Mouse (Mus musculus) T-helper 17 cell (primary cell): ENCODE measurements around the gene Rnf214.

Source experiments
- in situ Hi-C, 2 experiments: fragments of 300-600 bp; cut with MboI, MseI; formaldehyde crosslinking; loops; 1 replicate in 1 of 2; 2 replicates in 1 of 2; pipeline ENCODE4 v1.15.1; 2025; ENCODE audit warnings: high pct_unique_total_duplicates in 2 of 2

Gene Rnf214

GRCm38 (mm10) chr9:45936883-45937282, 30.2 kb upstream of the Rnf214 start:
- in situ Hi-C loops, result no loop called here

- in situ Hi-C loops, result no loop called here
Observed at GRCm38 (mm10) chr9:45935628-45936210, 29.0 kb upstream of the Rnf214 start, which contains the start of gene Tagln. Gene Tagln (minus strand): TSS chr9:45936058.

- in situ Hi-C loops, result no loop called here
Observed at GRCm38 (mm10) chr9:45932571-45933415, 26.1 kb upstream of the Rnf214 start.

- in situ Hi-C loops, result no loop called here
Observed at GRCm38 (mm10) chr9:45931958-45932357, 25.2 kb upstream of the Rnf214 start.

- in situ Hi-C loops, result no loop called here
Observed at GRCm38 (mm10) chr9:45929285-45929684, 22.6 kb upstream of the Rnf214 start.

GRCm38 (mm10) chr9:45919895-45920294, 13.2 kb upstream of the Rnf214 start:
- in situ Hi-C loops, result no loop called here

- in situ Hi-C loops, result no loop called here
Observed at GRCm38 (mm10) chr9:45917041-45917934, 10.6 kb upstream of the Rnf214 start.

GRCm38 (mm10) chr9:45915659-45916058, 8.9 kb upstream of the Rnf214 start:
- in situ Hi-C loops, result no loop called here

GRCm38 (mm10) chr9:45911673-45912072, 5.0 kb upstream of the Rnf214 start:
- in situ Hi-C loops, result no loop called here

- in situ Hi-C loops, result no loop called here
Observed at GRCm38 (mm10) chr9:45910995-45911394, 4.3 kb upstream of the Rnf214 start.

GRCm38 (mm10) chr9:45907078-45907428, 342 bp upstream of the Rnf214 start:
- in situ Hi-C loops, result no loop called here

- in situ Hi-C loops, result no loop called here
Observed at GRCm38 (mm10) chr9:45905811-45906237, 887 bp downstream of the Rnf214 start.

- in situ Hi-C loops, result no loop called here
Observed at GRCm38 (mm10) chr9:45905196-45905595, 1.5 kb downstream of the Rnf214 start.

- in situ Hi-C loops, result no loop called here
Observed at GRCm38 (mm10) chr9:45893681-45894080, 13.0 kb downstream of the Rnf214 start.

GRCm38 (mm10) chr9:45877928-45878327, 28.8 kb downstream of the Rnf214 start:
- in situ Hi-C loops, result no loop called here

GRCm38 (mm10) chr9:45870265-45870664, 36.4 kb downstream of the Rnf214 start:
- in situ Hi-C loops, result no loop called here

- in situ Hi-C loops, result no loop called here
Observed at GRCm38 (mm10) chr9:45869181-45869580, 37.5 kb downstream of the Rnf214 start.

- in situ Hi-C loops, result no loop called here
Observed at GRCm38 (mm10) chr9:45861813-45862212, 44.9 kb downstream of the Rnf214 start.

GRCm38 (mm10) chr9:45859364-45859763, 47.3 kb downstream of the Rnf214 start:
- in situ Hi-C loops, result no loop called here

GRCm38 (mm10) chr9:45854136-45854535, 52.6 kb downstream of the Rnf214 start:
- in situ Hi-C loops, result no loop called here

GRCm38 (mm10) chr9:45853695-45854094, 53.0 kb downstream of the Rnf214 start:
- in situ Hi-C loops, result no loop called here

- in situ Hi-C loops, result no loop called here
Observed at GRCm38 (mm10) chr9:45851776-45852175, 54.9 kb downstream of the Rnf214 start.
